Mouse (Mus musculus) hindbrain, embryonic 11.5 days (tissue): ENCODE results near the gene Got2. TPM values are rescaled to one million over a fixed set of nuclear protein-coding genes. Genes with fewer than 3 reads are reported as not detected.

Experiments
- ATAC-seq: fragments of 200-750 bp; cut with Nextera tagmentation; 2 replicates; pipeline ENCODE4 v1.8.0; 2017; ENCODE audit warnings: mild to moderate bottlenecking, moderate TSS enrichment, moderate library complexity; ENCODE audit not compliant: low FRiP score
- DNase-seq: peaks from one replicate; pipeline ENCODE4 v3.0.0-alpha.2; 2015; ENCODE audit warnings: low spot score
- H3K27ac ChIP-seq: fragments of 300-500 bp; sonication (generic); 2 replicates; pipeline ENCODE4 v1.5.1; 2014; ENCODE audit warnings: mild to moderate bottlenecking, low read depth, low read length
- H3K27me3 ChIP-seq: fragments of 300-500 bp; sonication (generic); 2 replicates; pipeline ENCODE4 v1.6.1; 2014; ENCODE audit warnings: mild to moderate bottlenecking, low read length, moderate library complexity, mixed read lengths; ENCODE audit not compliant: control insufficient read depth, insufficient read depth
- H3K36me3 ChIP-seq: fragments of 300-500 bp; sonication (generic); 2 replicates; pipeline ENCODE4 v1.6.1; 2014; ENCODE audit warnings: mild to moderate bottlenecking, low read length, moderate library complexity, mixed read lengths; ENCODE audit not compliant: control insufficient read depth, insufficient read depth
- H3K4me1 ChIP-seq: fragments of 300-500 bp; sonication (generic); replicated peaks from 2 replicates; pipeline ENCODE4 v1.6.1; 2014; ENCODE audit warnings: low read length, mixed read lengths; ENCODE audit not compliant: control insufficient read depth, insufficient read depth
- H3K4me2 ChIP-seq: fragments of 300-500 bp; sonication (generic); replicated peaks from 2 replicates; pipeline ENCODE4 v1.6.1; 2014; ENCODE audit warnings: mild to moderate bottlenecking, low read depth, low read length
- H3K4me3 ChIP-seq: fragments of 300-500 bp; sonication (generic); 2 replicates; pipeline ENCODE4 v1.5.1; 2014; ENCODE audit warnings: low read depth, low read length
- H3K9ac ChIP-seq: fragments of 300-500 bp; sonication (generic); 2 replicates; pipeline ENCODE4 v1.6.1; 2014; ENCODE audit warnings: low read depth, low read length
- H3K9me3 ChIP-seq: fragments of 300-500 bp; sonication (generic); 2 replicates; pipeline ENCODE4 v1.6.1; 2016; ENCODE audit warnings: low read length; ENCODE audit not compliant: control insufficient read depth
- WGBS: fragments of 180-500 bp; shearing (Covaris S2); extraction: QIAGEN DNeasy Blood & Tissue Kit; methylation state at CpG from one replicate; pipeline ENCODE4 v1.1.7; 2014; 5-methylcytosine and 5-hydroxymethylcytosine counted together
- polyA plus RNA-seq: library from polyadenylated mRNA; unstranded; fragments of >200 nt; fragmentation: Nextera tagmentation; extraction: Ambion mirVana; gene quantifications from 2 replicates; pipeline ENCODE4 v1.2.1, GENCODE M21; 2014

Got2 gene
- polyA plus RNA-seq, 1 experiment from 2014 or later = 84.8 TPM

DNA sequence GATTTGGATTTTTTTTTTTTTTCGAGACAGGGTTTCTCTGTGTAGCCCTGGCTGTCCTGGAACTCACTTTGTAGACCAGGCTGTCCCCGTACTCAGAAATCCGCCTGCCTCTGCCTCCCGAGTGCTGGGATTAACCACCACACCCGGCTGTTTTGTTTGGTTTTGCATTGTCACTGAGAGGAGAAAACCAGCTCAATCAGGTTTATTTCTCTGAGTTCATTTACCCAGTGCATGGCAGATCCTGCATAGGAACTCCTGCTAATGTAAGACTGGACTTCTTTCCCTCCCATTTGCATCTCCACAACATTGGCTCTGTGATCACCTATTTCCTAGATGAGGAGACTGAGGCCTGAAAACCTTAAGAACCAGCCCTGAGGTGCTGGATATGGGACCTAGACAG, 66.3 kb downstream of the Got2 start:
- DNase-seq = no peak
- no peak overlapping the region for H3K4me3 ChIP-seq
- no peak overlapping the region for H3K9ac ChIP-seq
- H3K4me2 ChIP-seq = no peak overlapping the region
- no peaks in the 10 kb centered on the region for H3K9me3 ChIP-seq
- H3K27me3 ChIP-seq = no peaks in the 10 kb centered on the region
- H3K27ac ChIP-seq = no peak overlapping the region
- H3K4me1 ChIP-seq = no peaks in the 10 kb centered on the region
- 91% methylated on average over 5 of the region's 5 CpGs for WGBS
- no peak for ATAC-seq
- no peaks in the 10 kb centered on the region for H3K36me3 ChIP-seq

GRCm38 (mm10) chr8:95821266-95821665, 67.1 kb downstream of the Got2 start:
- Histone ChIP-seq H3K9me3 (no peaks in the 10 kb centered on the region), H3K4me2 (no peak overlapping the region), H3K9ac (no peak overlapping the region), H3K36me3 (no peaks in the 10 kb centered on the region), H3K27me3 (no peaks in the 10 kb centered on the region), H3K4me1 (no peaks in the 10 kb centered on the region), H3K27ac (no peak overlapping the region), H3K4me3 (no peak overlapping the region)
- 89% methylated on average over 6 of the region's 6 CpGs for WGBS
- ATAC-seq (no peak), DNase-seq (no peak)

DNA sequence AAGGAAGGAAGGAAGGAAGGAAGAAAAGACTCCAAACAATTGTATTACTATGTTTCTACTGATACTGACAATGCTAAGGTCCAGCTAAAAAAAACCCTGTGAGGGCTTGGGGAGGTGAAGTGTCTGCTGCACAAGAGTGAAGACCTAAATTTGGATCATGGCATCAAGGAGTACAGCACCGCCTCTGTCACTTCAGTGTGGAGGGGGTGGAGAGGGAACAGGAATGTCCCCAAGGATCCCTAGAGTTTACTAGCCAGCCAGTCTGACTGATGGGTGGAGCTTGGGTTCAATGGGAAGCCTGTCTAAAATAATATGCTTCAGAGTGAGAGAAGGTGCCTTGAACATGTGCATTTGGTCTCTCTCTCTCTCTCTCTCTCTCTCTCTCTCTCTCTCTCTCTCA, 70.1 kb downstream of the Got2 start:
- 37% methylated on average over 1 of the region's 1 CpGs for WGBS
- Histone ChIP-seq H3K9me3 (no peaks in the 10 kb centered on the region), H3K27me3 (no peaks in the 10 kb centered on the region), H3K4me3 (no peak overlapping the region), H3K9ac (no peak overlapping the region), H3K27ac (no peak overlapping the region), H3K4me1 (no peaks in the 10 kb centered on the region), H3K4me2 (no peak overlapping the region), H3K36me3 (no peaks in the 10 kb centered on the region)
- no peak for DNase-seq
- ATAC-seq = no peak

GRCm38 (mm10) chr8:95817597-95817996, 70.8 kb downstream of the Got2 start:
- WGBS = 61% methylated on average over 3 of the region's 3 CpGs
- Histone ChIP-seq H3K27me3 (no peaks in the 10 kb centered on the region), H3K27ac (no peak overlapping the region), H3K36me3 (no peaks in the 10 kb centered on the region), H3K9me3 (no peaks in the 10 kb centered on the region), H3K9ac (no peak overlapping the region), H3K4me3 (no peak overlapping the region), H3K4me1 (no peaks in the 10 kb centered on the region), H3K4me2 (no peak overlapping the region)
- ATAC-seq = no peak
- no peak for DNase-seq

- Histone ChIP-seq H3K9me3 (no peaks in the 10 kb centered on the region), H3K27me3 (no peaks in the 10 kb centered on the region), H3K4me2 (no peak overlapping the region), H3K4me1 (no peaks in the 10 kb centered on the region), H3K4me3 (no peak overlapping the region), H3K9ac (no peak overlapping the region), H3K36me3 (no peaks in the 10 kb centered on the region), H3K27ac (no peak overlapping the region)
- 58% methylated on average over 6 of the region's 6 CpGs for WGBS
- DNase-seq (no peak), ATAC-seq (no peak)
Observed at GRCm38 (mm10) chr8:95816044-95816708, 72.2 kb downstream of the Got2 start.

Other genes with a start within 250 kb of the Got2 start
- gene Ndrg4, start 211.6 kb downstream of the Got2 start, polyA plus RNA-seq = 45.0 and 61.6 TPM in 2 replicates
- 18.2 and 21.3 TPM in 2 replicates for gene Setd6, start 172.7 kb downstream of the Got2 start, polyA plus RNA-seq
- gene Cnot1, start 81.1 kb downstream of the Got2 start, polyA plus RNA-seq = 88.2 and 108 TPM in 2 replicates
- gene Sap18b, start 63.2 kb downstream of the Got2 start, polyA plus RNA-seq = 380 and 392 TPM in 2 replicates
- 14.3 and 16.8 TPM in 2 replicates for gene Slc38a7, start 35.0 kb downstream of the Got2 start, polyA plus RNA-seq